In the genomic region with DNA sequence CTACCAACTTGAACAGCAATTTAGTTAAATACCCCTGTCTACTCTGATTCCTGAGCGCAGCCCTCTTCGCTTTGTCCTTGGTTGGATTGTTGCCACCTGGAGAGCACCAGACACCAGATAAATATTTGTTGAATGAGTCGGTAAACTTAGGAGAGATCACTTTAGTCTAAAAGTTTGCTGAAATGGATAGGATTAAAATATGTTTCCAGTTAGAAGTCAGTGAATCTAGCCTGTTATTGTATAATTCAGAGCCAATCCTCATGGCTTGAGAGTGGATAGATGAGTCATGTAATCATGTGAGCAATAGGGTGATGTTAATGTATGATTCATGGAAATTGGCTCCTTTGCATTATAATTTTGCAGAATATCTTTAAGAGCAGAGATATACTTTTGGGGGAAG, we compare ENCODE assay signal across 16 mouse cellular contexts. TPM values are rescaled to one million over a fixed set of nuclear protein-coding genes. Genes with fewer than 3 reads are reported as not detected.
DNase-seq lines count a peak whose midpoint lies in the region; ATAC-seq and TF ChIP-seq lines count a peak whose summit lies in the region.
"Had no signal": no experiment of that assay in that cellular context is flagged by ENCODE, and none has a peak within 500 bp of the region (broad histone marks: within the 10 kb centered on the region; RNA-seq: fewer than 3 reads in every experiment).

No protein-coding gene starts in this region.

- no peak for TF ChIP-seq POLR2A in myocyte (IDR thresholded peaks at IDR 0.05; ENCODE audit: insufficient read length, low read depth)
- no peak for TF ChIP-seq POLR2A in lung, adult 2 months (IDR thresholded peaks at IDR 0.05; ENCODE audit: borderline replicate concordance, extremely low read depth, low read depth, low read length)

- no peak overlapping the region for H3ac ChIP-seq in myocyte (ENCODE audit: control insufficient read depth, insufficient read length)

- H3K27ac ChIP-seq in intestine, embryonic 16.5 days (ENCODE audit: low read length), result no peak overlapping the region
- no peak overlapping the region for H3K27ac ChIP-seq in intestine, embryonic 15.5 days
- H3K27ac ChIP-seq: kidney, embryonic 15.5 days; liver, embryonic 14.5 days; neural tube, embryonic 13.5 days had no signal

- no peaks in the 10 kb centered on the region for H3K9me3 ChIP-seq in intestine, embryonic 16.5 days (ENCODE audit: control insufficient read depth, low read length)
- H3K9me3 ChIP-seq in intestine, embryonic 15.5 days, result no peaks in the 10 kb centered on the region
- H3K9me3 ChIP-seq: kidney, embryonic 15.5 days; neural tube, embryonic 13.5 days had no signal

- TF ChIP-seq CTCF in lung, adult 2 months (IDR thresholded peaks at IDR 0.05; ENCODE audit: insufficient read depth, low read length), result no peak

- no peaks in the 10 kb centered on the region for H3K36me3 ChIP-seq in intestine, embryonic 16.5 days (ENCODE audit: control insufficient read depth, insufficient read depth, low read length)
- no peaks in the 10 kb centered on the region for H3K36me3 ChIP-seq in intestine, embryonic 15.5 days
- no peaks in the 10 kb centered on the region for H3K36me3 ChIP-seq in myocyte (ENCODE audit: control insufficient read depth, insufficient read depth)
- H3K36me3 ChIP-seq: kidney, embryonic 15.5 days; neural tube, embryonic 13.5 days had no signal

- H3K4me1 ChIP-seq in intestine, embryonic 16.5 days (ENCODE audit: control insufficient read depth, insufficient read depth, low read length), result peaks cover 18% of the 10 kb centered on the region
- H3K4me1 ChIP-seq in intestine, embryonic 15.5 days (replicated peaks), result peaks cover 13% of the 10 kb centered on the region
- H3K4me1 ChIP-seq in lung, adult 2 months (ENCODE audit: control insufficient read depth, insufficient read depth, low read length), result no peaks in the 10 kb centered on the region; the same call in 1 of the 2 replicates

- no peak overlapping the region for H3K4me2 ChIP-seq in intestine, embryonic 16.5 days (ENCODE audit: low read depth, low read length)
- no peak overlapping the region for H3K4me2 ChIP-seq in intestine, embryonic 15.5 days (replicated peaks)
- peak overlapping the region; percentile 73 for H3K4me2 ChIP-seq in myocyte (ENCODE audit: low read depth)
- H3K4me2 ChIP-seq: kidney, embryonic 15.5 days; neural tube, embryonic 13.5 days had no signal

- peak; percentile 17 for DNase-seq in 416B (ENCODE audit: low read depth)
- peak; percentile 54 for DNase-seq in brain, adult 2 months (ENCODE audit: low read depth, low spot score)
- DNase-seq in lung, postnatal 4 days, result no peak
- DNase-seq in spleen, postnatal 14 days (ENCODE audit: low spot score in 2 of 2), result no peak
- DNase-seq in lung, adult 2 months, result no peak
- DNase-seq: adrenal gland, postnatal 36 days; cerebellum, postnatal 10 days; forebrain, postnatal 0 days; layer of hippocampus, postnatal 36 days; lung, postnatal 10 days had no signal

- H3K4me3 ChIP-seq in intestine, embryonic 16.5 days (ENCODE audit: low read length), result no peak overlapping the region
- H3K4me3 ChIP-seq in intestine, embryonic 15.5 days (replicated peaks), result no peak overlapping the region
- no peak overlapping the region for H3K4me3 ChIP-seq in myocyte
- H3K4me3 ChIP-seq in lung, adult 2 months (replicated peaks; ENCODE audit: extremely low read depth, low read depth, low read length), result no peak overlapping the region
- H3K4me3 ChIP-seq: kidney, embryonic 15.5 days; neural tube, embryonic 13.5 days had no signal

- peak; percentile 11; the same call in 1 of the 2 replicates for ATAC-seq in intestine, embryonic 16.5 days
- ATAC-seq in intestine, embryonic 15.5 days, result no peak
- ATAC-seq: forebrain, postnatal 0 days had no signal

- 38% methylated on average over 3 of the region's 3 CpGs for WGBS in intestine, embryonic 16.5 days
- 36% methylated on average over 3 of the region's 3 CpGs for WGBS in intestine, embryonic 15.5 days
- WGBS in lung, adult 2 months, result 46% methylated on average over 3 of the region's 3 CpGs

- no peaks in the 10 kb centered on the region for H3K79me2 ChIP-seq in myocyte (ENCODE audit: control insufficient read depth, insufficient read depth)

- no peak overlapping the region for H3K9ac ChIP-seq in intestine, embryonic 16.5 days (ENCODE audit: low read depth, low read length)
- H3K9ac ChIP-seq in intestine, embryonic 15.5 days, result no peak overlapping the region
- H3K9ac ChIP-seq: forebrain, postnatal 0 days; kidney, embryonic 15.5 days; liver, embryonic 14.5 days; neural tube, embryonic 13.5 days had no signal

- no peaks in the 10 kb centered on the region for H3K27me3 ChIP-seq in intestine, embryonic 16.5 days (replicated peaks; ENCODE audit: control insufficient read depth, insufficient read depth, low read length)
- H3K27me3 ChIP-seq in intestine, embryonic 15.5 days (replicated peaks), result no peaks in the 10 kb centered on the region
- no peaks in the 10 kb centered on the region for H3K27me3 ChIP-seq in myocyte (ENCODE audit: control insufficient read depth, insufficient read depth, insufficient read length)
- H3K27me3 ChIP-seq: kidney, embryonic 15.5 days; neural tube, embryonic 13.5 days had no signal

TF ChIP-seq in myocyte, 11 proteins besides CTCF, POLR2A, EP300 and RAD21:
- no peak for TF ChIP-seq MYOG (IDR thresholded peaks at IDR 0.05; ENCODE audit: control insufficient read depth in 1 of 3, insufficient read depth in 1 of 3, insufficient read length in 2 of 3, low read depth in 2 of 3)
- peak; percentile 84 for TF ChIP-seq USF1 (IDR thresholded peaks at IDR 0.05; ENCODE audit: low read depth)
- no peak for TF ChIP-seq SRF (IDR thresholded peaks at IDR 0.05; ENCODE audit: control insufficient read depth, insufficient read length, low read depth)

RNA-seq across cellular contexts. Expression of a gene that starts 31.6 kb away (rescaled TPM):
- 0.32 and 0.33 TPM in 2 replicates for polyA plus RNA-seq in intestine, embryonic 16.5 days (2015; fragmentation: Nextera tagmentation; extraction: Ambion mirVana)
- 0.40 and 0.52 TPM in 2 replicates for polyA plus RNA-seq in intestine, embryonic 15.5 days (2015; fragmentation: Nextera tagmentation; extraction: Ambion mirVana)
- 0.06 TPM for polyA plus RNA-seq in myocyte (2012; fragmentation: generic; extraction: Trizol)
- polyA plus RNA-seq in lung, adult 2 months (2012; rRNA removed), result 0.04 and 0.05 TPM in 2 replicates

Comparison
In these comparisons a context has a peak if more than half of its experiments do, and no peak if none do; other contexts are left out.
1. DNase-seq: peak in 416B (single experiment) and brain, adult 2 months (single experiment); none in lung, postnatal 4 days (0 of 2), spleen, postnatal 14 days (0 of 2) and lung, adult 2 months (single experiment).